8 mouse cellular contexts compared by ENCODE assay signal in the genomic region with DNA sequence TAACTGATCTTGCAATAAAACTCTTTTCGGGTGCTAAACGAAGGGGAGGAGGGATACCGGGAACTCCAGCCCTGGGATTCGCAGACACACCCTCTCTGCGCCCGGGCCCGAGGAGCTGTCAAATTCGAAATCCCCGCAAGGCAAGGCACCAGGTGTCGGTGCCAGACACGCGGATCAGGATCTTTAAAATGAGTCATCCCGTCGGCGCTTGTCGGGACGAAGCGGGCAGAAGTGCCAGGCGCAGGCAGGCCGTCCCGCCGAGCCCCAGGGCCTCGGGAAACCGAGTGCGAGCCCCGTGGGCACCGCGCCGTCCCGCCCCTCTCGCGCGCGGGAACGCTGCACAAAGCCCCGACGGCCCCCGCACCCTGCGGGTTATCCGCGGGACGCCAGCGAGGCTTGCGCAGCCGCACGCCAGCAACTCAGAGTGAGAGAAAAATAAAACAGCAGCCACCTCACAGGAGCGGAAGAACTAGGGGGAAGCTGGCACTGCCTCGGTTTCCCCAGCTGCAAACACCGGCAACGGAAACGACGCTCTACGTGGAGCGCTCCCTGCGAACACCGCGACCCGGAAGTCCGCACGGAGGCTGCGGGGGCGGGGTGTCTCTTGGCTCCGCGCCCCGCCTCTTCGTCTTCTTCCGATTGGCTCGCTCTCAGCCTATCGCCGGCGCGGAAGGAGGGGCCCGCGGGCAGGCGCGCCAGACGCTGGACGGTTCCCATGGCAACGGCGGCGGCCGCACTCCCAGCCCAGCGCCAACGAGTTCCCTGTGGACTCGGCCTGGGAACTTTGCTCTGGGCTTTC. TPM values are rescaled to one million over a fixed set of nuclear protein-coding genes. Genes with fewer than 3 reads are reported as not detected.
DNase-seq lines count a peak whose midpoint lies in the region; ATAC-seq and TF ChIP-seq lines count a peak whose summit lies in the region.

A gene (minus strand): TSS at position 588 of the 799 bp plus-strand sequence.

- TF ChIP-seq CTCF in lung, adult 2 months (IDR thresholded peaks at IDR 0.05; ENCODE audit: insufficient read depth, low read length): no peak

- TF ChIP-seq POLR2A in lung, adult 2 months (IDR thresholded peaks at IDR 0.05; ENCODE audit: borderline replicate concordance, extremely low read depth, low read depth, low read length): peak; percentile 86; the same call in 1 of the 2 replicates

- peak within 1 kb of the TSS; percentile 75 for H3K9ac ChIP-seq in ES-E14 (ENCODE audit: insufficient read depth, low read depth, low read length, poor library complexity, severe bottlenecking)
- peak within 1 kb of the TSS; percentile 80 for H3K9ac ChIP-seq in forebrain, embryonic 15.5 days (replicated peaks)

- H3K4me1 ChIP-seq in ES-E14 (ENCODE audit: control insufficient read depth in 2 of 2, insufficient read depth in 2 of 2, low read length in 2 of 2, poor library complexity in 1 of 2): no peaks in the 10 kb centered on the region
- peaks cover 27% of the 10 kb centered on the region for H3K4me1 ChIP-seq in forebrain, embryonic 15.5 days
- no peaks in the 10 kb centered on the region for H3K4me1 ChIP-seq in lung, adult 2 months (ENCODE audit: control insufficient read depth, insufficient read depth, low read length)

- ATAC-seq in forebrain, embryonic 15.5 days (replicated peaks): peak; percentile 99
- peak; percentile 100 for ATAC-seq in neutrophil, adult 5-6 weeks (ENCODE audit: extremely low read depth, insufficient number of reproducible peaks, low FRiP score, poor library complexity, severe bottlenecking)

- H3K4me3 ChIP-seq in ES-E14 (ENCODE audit: insufficient read depth in 1 of 2, low read depth in 1 of 2, low read length in 2 of 2, poor library complexity in 1 of 2, severe bottlenecking in 1 of 2): peak within 1 kb of the TSS; percentile 83 to 88
- peak within 1 kb of the TSS; percentile 88 for H3K4me3 ChIP-seq in forebrain, embryonic 15.5 days
- peak within 1 kb of the TSS; percentile 97 for H3K4me3 ChIP-seq in lung, adult 2 months (replicated peaks; ENCODE audit: extremely low read depth, low read depth, low read length)

- in situ Hi-C loops in ES-E14 (cut with MboI; ENCODE audit: low sequenced_read_pairs in 2 of 2, unreplicated experiment in 2 of 2): no loop called here

- peak; percentile 91 for DNase-seq in ES-E14 (ENCODE audit: low read depth, low spot score)
- peak; percentile 97 for DNase-seq in cerebellum, adult 11-12 months
- DNase-seq in heart, postnatal 25 days (ENCODE audit: low spot score): peak; percentile 96
- DNase-seq in layer of hippocampus, adult 18-20 months (ENCODE audit: low spot score in 2 of 2): peak; percentile 93 to 98
- DNase-seq in lung, adult 2 months: peak; percentile 95
- DNase-seq in thymus, adult 18-20 months: peak; percentile 92 to 93

- no peaks in the 10 kb centered on the region for H3K9me3 ChIP-seq in ES-E14 (ENCODE audit: control insufficient read depth, insufficient read depth, low read depth, low read length)
- H3K9me3 ChIP-seq in forebrain, embryonic 15.5 days: no peaks in the 10 kb centered on the region

- H3K4me2 ChIP-seq in forebrain, embryonic 15.5 days (replicated peaks): peak within 1 kb of the TSS; percentile 76

- intact Hi-C loops in heart, postnatal 25 days (cut with DNase I): loop anchor here (5.0 to 10.0 kb wide), 3 partner anchors 110 to 557 kb away; a partner anchor contains a TSS

- WGBS in forebrain, embryonic 15.5 days: under 1% methylated on average over 84 of the region's 85 CpGs
- under 1% methylated on average over 85 of the region's 85 CpGs for WGBS in lung, adult 2 months

- no peaks in the 10 kb centered on the region for H3K36me3 ChIP-seq in ES-E14 (ENCODE audit: control insufficient read depth, insufficient read depth, low read length, poor library complexity, severe bottlenecking)
- peaks cover 12% of the 10 kb centered on the region; the same call in 1 of the 2 replicates for H3K36me3 ChIP-seq in forebrain, embryonic 15.5 days

- H3K27ac ChIP-seq in ES-E14 (ENCODE audit: insufficient read depth, low read depth, low read length, poor library complexity, severe bottlenecking): peak within 1 kb of the TSS; percentile 5; the same call in 1 of the 2 replicates
- H3K27ac ChIP-seq in forebrain, embryonic 15.5 days (replicated peaks): peak within 1 kb of the TSS; percentile 90

- H3K27me3 ChIP-seq in forebrain, embryonic 15.5 days: no peaks in the 10 kb centered on the region

TF ChIP-seq in ES-E14, 5 proteins besides CTCF, POLR2A, EP300 and RAD21:
- TF ChIP-seq HCFC1 (IDR thresholded peaks at IDR 0.05; ENCODE audit: borderline replicate concordance, insufficient read depth, low read length) (0 out of 2 replicates have a peak, but pooled peaks have one; percentile 17), ZNF384 (IDR thresholded peaks at IDR 0.05; ENCODE audit: low read depth, low read length) (no peak)

RNA-seq across cellular contexts. Expression of the gene that starts here (rescaled TPM):
- 8.9 and 10.7 TPM in 2 replicates for total RNA-seq in ES-E14 (2012; rRNA removed)
- 28.3 and 29.9 TPM in 2 replicates for polyA plus RNA-seq in forebrain, embryonic 15.5 days (2015; fragmentation: Nextera tagmentation; extraction: Ambion mirVana)
- 10 to 100 TPM in 1 of 2 experiments, 1 to 10 TPM in 1; 9.0 to 10.1 TPM for total RNA-seq in heart, postnatal 25 days (2021)
- 10 to 100 TPM; 13.7 to 13.9 TPM for total RNA-seq in layer of hippocampus, adult 18-20 months (2021)
- polyA plus RNA-seq in lung, adult 2 months (2012; rRNA removed): 1.9 and 3.7 TPM in 2 replicates
- 36.1 and 36.2 TPM in 2 replicates for total RNA-seq in neutrophil, adult 5-6 weeks (2017)

Comparison
In these comparisons a context has a peak if more than half of its experiments do, and no peak if none do; other contexts are left out.
1. Peak in every context shown above with its lines: DNase-seq, ATAC-seq, H3K4me3 ChIP-seq and H3K27ac ChIP-seq.